Mouse (Mus musculus) limb, embryonic 11.5 days (tissue): ENCODE data around the gene D7Ertd443e. TPM values are rescaled to one million over a fixed set of nuclear protein-coding genes. Genes with fewer than 3 reads are reported as not detected.

Source experiments
- ATAC-seq: fragments of 200-750 bp; cut with Nextera tagmentation; 2 replicates; pipeline ENCODE4 v1.8.0; 2017; ENCODE audit warnings: low read depth; ENCODE audit not compliant: insufficient number of reproducible peaks, low FRiP score, low TSS enrichment
- DNase-seq: peaks from one replicate; pipeline ENCODE4 v3.0.0-alpha.2; 2015; ENCODE audit warnings: low spot score
- H3K27ac ChIP-seq: fragments of 300-500 bp; sonication (generic); replicated peaks from 2 replicates; pipeline ENCODE4 v1.5.1; 2014; ENCODE audit warnings: low read depth, mild to moderate bottlenecking, low read length
- H3K27me3 ChIP-seq: fragments of 300-500 bp; sonication (generic); 2 replicates; pipeline ENCODE4 v1.6.1; 2014; ENCODE audit warnings: mild to moderate bottlenecking, low read length, mixed read lengths; ENCODE audit not compliant: control insufficient read depth, insufficient read depth
- H3K36me3 ChIP-seq: fragments of 300-500 bp; sonication (generic); 2 replicates; pipeline ENCODE4 v1.6.1; 2014; ENCODE audit warnings: mild to moderate bottlenecking, low read length, moderate library complexity, mixed read lengths; ENCODE audit not compliant: control insufficient read depth, insufficient read depth
- H3K4me1 ChIP-seq: fragments of 300-500 bp; sonication (generic); 2 replicates; pipeline ENCODE4 v1.6.1; 2014; ENCODE audit warnings: low read length, mixed read lengths; ENCODE audit not compliant: control insufficient read depth, insufficient read depth
- H3K4me2 ChIP-seq: fragments of 300-500 bp; sonication (generic); 2 replicates; pipeline ENCODE4 v1.6.1; 2014; ENCODE audit warnings: low read depth, mild to moderate bottlenecking, moderate library complexity; ENCODE audit not compliant: severe bottlenecking
- H3K4me3 ChIP-seq: fragments of 300-500 bp; sonication (generic); 2 replicates; pipeline ENCODE4 v1.5.1; 2014; ENCODE audit warnings: low read depth, low read length
- H3K9ac ChIP-seq: fragments of 300-500 bp; sonication (generic); 2 replicates; pipeline ENCODE4 v1.6.1; 2014; ENCODE audit warnings: mild to moderate bottlenecking, low read length
- H3K9me3 ChIP-seq: fragments of 300-500 bp; sonication (generic); 2 replicates; pipeline ENCODE4 v1.6.1; 2016; ENCODE audit warnings: low read length; ENCODE audit not compliant: control insufficient read depth
- WGBS: fragments of 180-500 bp; shearing (Covaris S2); extraction: QIAGEN DNeasy Blood & Tissue Kit; methylation state at CpG from one replicate; pipeline ENCODE4 v1.1.7; 2014; 5-methylcytosine and 5-hydroxymethylcytosine counted together
- polyA plus RNA-seq: library from polyadenylated mRNA; unstranded; fragments of >200 nt; fragmentation: Nextera tagmentation; extraction: Ambion mirVana; gene quantifications from 2 replicates; pipeline ENCODE4 v1.2.1, GENCODE M21; 2014

Gene D7Ertd443e
- polyA plus RNA-seq, 1 experiment from 2014 or later: 0.07 TPM

GRCm38 (mm10) chr7:134241212-134241611 is 144.2 kb downstream of the D7Ertd443e start:
- H3K9ac ChIP-seq: no peak overlapping the region
- H3K27me3 ChIP-seq: no peaks in the 10 kb centered on the region
- H3K9me3 ChIP-seq: no peaks in the 10 kb centered on the region
- no peak for ATAC-seq
- 91% methylated on average over 4 of the region's 4 CpGs for WGBS
- no peak overlapping the region for H3K27ac ChIP-seq
- H3K36me3 ChIP-seq: no peaks in the 10 kb centered on the region
- no peak for DNase-seq
- no peaks in the 10 kb centered on the region for H3K4me1 ChIP-seq
- H3K4me2 ChIP-seq: no peak overlapping the region
- H3K4me3 ChIP-seq: no peak overlapping the region

- H3K9ac ChIP-seq: no peak overlapping the region
- H3K36me3 ChIP-seq: no peaks in the 10 kb centered on the region
- no peaks in the 10 kb centered on the region for H3K9me3 ChIP-seq
- H3K4me2 ChIP-seq: no peak overlapping the region
- H3K4me3 ChIP-seq: no peak overlapping the region
- WGBS: 89% methylated on average over 1 of the region's 1 CpGs
- no peaks in the 10 kb centered on the region for H3K27me3 ChIP-seq
- DNase-seq: no peak
- no peak overlapping the region for H3K27ac ChIP-seq
- no peaks in the 10 kb centered on the region for H3K4me1 ChIP-seq
- no peak for ATAC-seq
Measured at GRCm38 (mm10) chr7:134240579-134240978, 144.9 kb downstream of the D7Ertd443e start.

- H3K4me2 ChIP-seq: no peak overlapping the region
- no peak overlapping the region for H3K9ac ChIP-seq
- no peak for DNase-seq
- H3K36me3 ChIP-seq: no peaks in the 10 kb centered on the region
- H3K27ac ChIP-seq: no peak overlapping the region
- H3K4me3 ChIP-seq: no peak overlapping the region
- H3K9me3 ChIP-seq: no peaks in the 10 kb centered on the region
- ATAC-seq: no peak
- 92% methylated on average over 3 of the region's 3 CpGs for WGBS
- H3K4me1 ChIP-seq: no peaks in the 10 kb centered on the region
- H3K27me3 ChIP-seq: no peaks in the 10 kb centered on the region
Measured at GRCm38 (mm10) chr7:134238863-134239262, 146.6 kb downstream of the D7Ertd443e start.

- H3K9ac ChIP-seq: no peak overlapping the region
- no peak overlapping the region for H3K4me2 ChIP-seq
- H3K27me3 ChIP-seq: no peaks in the 10 kb centered on the region
- no peaks in the 10 kb centered on the region for H3K9me3 ChIP-seq
- WGBS: 60% methylated on average over 2 of the region's 2 CpGs
- no peak for DNase-seq
- no peak overlapping the region for H3K27ac ChIP-seq
- H3K4me3 ChIP-seq: no peak overlapping the region
- 0 out of 2 replicates have a peak, but pooled peaks cover 1% of the 10 kb centered on the region for H3K4me1 ChIP-seq
- ATAC-seq: no peak
- H3K36me3 ChIP-seq: no peaks in the 10 kb centered on the region
Measured at GRCm38 (mm10) chr7:134237356-134237755, 148.1 kb downstream of the D7Ertd443e start.

GRCm38 (mm10) chr7:134236727-134237126 is 148.7 kb downstream of the D7Ertd443e start:
- Histone ChIP-seq H3K9me3 (no peaks in the 10 kb centered on the region), H3K4me1 (0 out of 2 replicates have a peak, but pooled peaks cover 5% of the 10 kb centered on the region), H3K4me2 (no peak overlapping the region), H3K27ac (no peak overlapping the region), H3K4me3 (no peak overlapping the region), H3K27me3 (no peaks in the 10 kb centered on the region), H3K36me3 (no peaks in the 10 kb centered on the region), H3K9ac (no peak overlapping the region)
- ATAC-seq: no peak
- no peak for DNase-seq

- no peak overlapping the region for H3K27ac ChIP-seq
- no peak for DNase-seq
- no peak overlapping the region for H3K9ac ChIP-seq
- H3K4me1 ChIP-seq: 0 out of 2 replicates have a peak, but pooled peaks cover 6% of the 10 kb centered on the region
- no peaks in the 10 kb centered on the region for H3K9me3 ChIP-seq
- H3K36me3 ChIP-seq: no peaks in the 10 kb centered on the region
- no peaks in the 10 kb centered on the region for H3K27me3 ChIP-seq
- H3K4me3 ChIP-seq: no peak overlapping the region
- no peak for ATAC-seq
- whole genome bisulfite sequencing: 78% methylated on average over 2 of the region's 2 CpGs
- H3K4me2 ChIP-seq: no peak overlapping the region
Measured at GRCm38 (mm10) chr7:134235552-134235951, 149.9 kb downstream of the D7Ertd443e start.

GRCm38 (mm10) chr7:134231378-134232346 is 153.8 kb downstream of the D7Ertd443e start, which contains the start of gene Adam12:
Gene Adam12, minus strand, starts transcription at chr7:134232146.
- H3K27me3 ChIP-seq: no peaks in the 10 kb centered on the region
- 0 out of 2 replicates have a peak within 1 kb of the TSS, but pooled peaks have one; percentile 8 for H3K27ac ChIP-seq
- H3K9me3 ChIP-seq: no peaks in the 10 kb centered on the region

GRCm38 (mm10) chr7:134230708-134231107 is 154.8 kb downstream of the D7Ertd443e start:
- Histone ChIP-seq H3K4me2 (no peak overlapping the region), H3K9me3 (no peaks in the 10 kb centered on the region), H3K27ac (no peak overlapping the region), H3K36me3 (no peaks in the 10 kb centered on the region), H3K9ac (no peak overlapping the region), H3K4me3 (no peak overlapping the region), H3K27me3 (0 out of 2 replicates have a peak, but pooled peaks cover 2% of the 10 kb centered on the region), H3K4me1 (peaks cover 10% of the 10 kb centered on the region)
- 85% methylated on average over 3 of the region's 3 CpGs for WGBS
- DNase-seq: no peak
- no peak for ATAC-seq

More at GRCm38 (mm10) chr7:134231378-134232346, 153.8 kb downstream of the D7Ertd443e start, which contains the start of gene Adam12:
- no peak within 1 kb of the TSS for H3K9ac ChIP-seq
- DNase-seq (no peak), ATAC-seq (no peak)
- peaks cover 10% of the 10 kb centered on the region for H3K4me1 ChIP-seq
- H3K4me3 ChIP-seq: no peak within 1 kb of the TSS
- no peaks in the 10 kb centered on the region for H3K36me3 ChIP-seq
- H3K4me2 ChIP-seq: no peak within 1 kb of the TSS
- WGBS: 57% methylated on average over 14 of the region's 14 CpGs
